12 mouse cellular contexts compared by ENCODE assay signal in the genomic region with DNA sequence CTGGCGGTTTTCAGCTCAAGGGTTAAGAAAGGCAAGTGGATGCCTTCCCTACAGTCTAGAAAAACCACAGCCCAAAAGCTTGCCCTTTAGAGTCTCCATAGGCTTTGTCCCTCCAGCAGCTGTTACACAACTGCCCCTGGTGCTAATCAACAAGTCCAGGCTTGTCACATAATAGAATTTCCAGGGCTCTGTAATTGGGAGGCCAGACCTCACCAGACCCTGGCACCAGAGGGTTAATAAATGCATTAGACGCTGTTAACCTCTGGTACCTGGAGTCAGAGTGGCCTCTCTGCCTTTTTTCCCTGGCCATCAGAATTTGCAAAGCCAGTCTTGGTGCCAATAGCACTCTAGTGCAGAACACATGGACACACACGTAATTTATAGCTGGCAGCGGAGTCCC.
DNase-seq lines count a peak whose midpoint lies in the region; ATAC-seq and TF ChIP-seq lines count a peak whose summit lies in the region.
"Had no signal": no experiment of that assay in that cellular context is flagged by ENCODE, and none has a peak within 500 bp of the region (broad histone marks: within the 10 kb centered on the region; RNA-seq: fewer than 3 reads in every experiment).

No protein-coding gene starts in this region.

- H3K4me1 ChIP-seq in hindbrain, embryonic 13.5 days (replicated peaks) = peaks cover 52% of the 10 kb centered on the region
- peaks cover 21% of the 10 kb centered on the region for H3K4me1 ChIP-seq in hindbrain, embryonic 14.5 days (replicated peaks; ENCODE audit: control insufficient read depth, insufficient read depth, low read length)
- peaks cover 5% of the 10 kb centered on the region; the same call in 1 of the 2 replicates for H3K4me1 ChIP-seq in stomach, embryonic 14.5 days (ENCODE audit: control insufficient read depth, insufficient read depth, low read length)
- H3K4me1 ChIP-seq in stomach, postnatal 0 days (replicated peaks; ENCODE audit: control insufficient read depth, insufficient read depth) = no peaks in the 10 kb centered on the region
- H3K4me1 ChIP-seq in limb, embryonic 13.5 days = peaks cover 24% of the 10 kb centered on the region

- H3K9ac ChIP-seq in hindbrain, embryonic 13.5 days = no peak overlapping the region; the same call in 1 of the 2 replicates
- no peak overlapping the region for H3K9ac ChIP-seq in hindbrain, embryonic 14.5 days
- H3K9ac ChIP-seq in stomach, embryonic 14.5 days (replicated peaks; ENCODE audit: low read depth, low read length) = no peak overlapping the region
- no peak overlapping the region for H3K9ac ChIP-seq in stomach, postnatal 0 days (ENCODE audit: low read length)
- no peak overlapping the region for H3K9ac ChIP-seq in limb, embryonic 13.5 days
- H3K9ac ChIP-seq: forebrain, embryonic 12.5 days had no signal

- H3K4me3 ChIP-seq in hindbrain, embryonic 13.5 days = no peak overlapping the region
- no peak overlapping the region for H3K4me3 ChIP-seq in hindbrain, embryonic 14.5 days (replicated peaks; ENCODE audit: low read length)
- no peak overlapping the region for H3K4me3 ChIP-seq in stomach, embryonic 14.5 days (ENCODE audit: low read depth, low read length)
- no peak overlapping the region for H3K4me3 ChIP-seq in stomach, postnatal 0 days (ENCODE audit: low read depth, low read length)
- no peak overlapping the region for H3K4me3 ChIP-seq in limb, embryonic 13.5 days
- H3K4me3 ChIP-seq: forebrain, embryonic 12.5 days had no signal

- no peak for DNase-seq in hindbrain, embryonic 14.5 days (ENCODE audit: low spot score)
- no peak for DNase-seq in stomach, postnatal 0 days (ENCODE audit: low spot score)
- DNase-seq in frontal cortex, postnatal 10 days (ENCODE audit: low spot score in 2 of 2) = no peak
- no peak for DNase-seq in urinary bladder, postnatal 36 days (ENCODE audit: low spot score in 2 of 2)
- DNase-seq: adrenal gland, postnatal 14 days; kidney, adult 11 months had no signal

- no peak for TF ChIP-seq EP300 in stomach, postnatal 0 days (optimal IDR thresholded peaks at IDR 0.05)

- H3K4me2 ChIP-seq in hindbrain, embryonic 13.5 days = no peak overlapping the region
- H3K4me2 ChIP-seq in hindbrain, embryonic 14.5 days (replicated peaks) = no peak overlapping the region
- no peak overlapping the region for H3K4me2 ChIP-seq in stomach, embryonic 14.5 days (replicated peaks; ENCODE audit: low read depth, low read length)
- H3K4me2 ChIP-seq in stomach, postnatal 0 days (replicated peaks; ENCODE audit: low read depth) = no peak overlapping the region
- H3K4me2 ChIP-seq in limb, embryonic 13.5 days (replicated peaks) = peak overlapping the region; percentile 41
- H3K4me2 ChIP-seq: forebrain, embryonic 12.5 days; liver, embryonic 11.5 days had no signal

- ATAC-seq in hindbrain, embryonic 13.5 days (ENCODE audit: low FRiP score) = no peak
- ATAC-seq in hindbrain, embryonic 14.5 days (ENCODE audit: low FRiP score) = no peak
- no peak for ATAC-seq in stomach, embryonic 14.5 days (ENCODE audit: insufficient number of reproducible peaks, insufficient read depth, low FRiP score, low read depth)
- no peak for ATAC-seq in stomach, postnatal 0 days (ENCODE audit: low FRiP score, low TSS enrichment)
- ATAC-seq in limb, embryonic 13.5 days (ENCODE audit: low FRiP score, low read depth) = no peak

- no peaks in the 10 kb centered on the region for H3K36me3 ChIP-seq in hindbrain, embryonic 13.5 days
- H3K36me3 ChIP-seq in hindbrain, embryonic 14.5 days (replicated peaks; ENCODE audit: control insufficient read depth, insufficient read depth) = no peaks in the 10 kb centered on the region
- H3K36me3 ChIP-seq in stomach, embryonic 14.5 days (ENCODE audit: control insufficient read depth, insufficient read depth, low read length) = no peaks in the 10 kb centered on the region
- H3K36me3 ChIP-seq in stomach, postnatal 0 days (ENCODE audit: control insufficient read depth, insufficient read depth, low read length) = no peaks in the 10 kb centered on the region
- no peaks in the 10 kb centered on the region for H3K36me3 ChIP-seq in limb, embryonic 13.5 days
- H3K36me3 ChIP-seq: forebrain, embryonic 12.5 days had no signal

- H3K27me3 ChIP-seq in hindbrain, embryonic 13.5 days = no peaks in the 10 kb centered on the region
- no peaks in the 10 kb centered on the region for H3K27me3 ChIP-seq in hindbrain, embryonic 14.5 days (ENCODE audit: control insufficient read depth, insufficient read depth, low read length)
- no peaks in the 10 kb centered on the region for H3K27me3 ChIP-seq in stomach, embryonic 14.5 days (ENCODE audit: control insufficient read depth, insufficient read depth, low read length)
- H3K27me3 ChIP-seq in stomach, postnatal 0 days (ENCODE audit: control insufficient read depth, insufficient read depth, low read length) = no peaks in the 10 kb centered on the region
- peaks cover 13% of the 10 kb centered on the region; the same call in 1 of the 2 replicates for H3K27me3 ChIP-seq in limb, embryonic 13.5 days
- H3K27me3 ChIP-seq: CH12.LX had no signal

- WGBS in hindbrain, embryonic 13.5 days = 65% methylated on average over 4 of the region's 4 CpGs
- WGBS in hindbrain, embryonic 14.5 days = 70% methylated on average over 4 of the region's 4 CpGs
- 41% methylated on average over 4 of the region's 4 CpGs for WGBS in stomach, embryonic 14.5 days
- 65% methylated on average over 4 of the region's 4 CpGs for WGBS in stomach, postnatal 0 days
- WGBS in limb, embryonic 13.5 days = 14% methylated on average over 4 of the region's 4 CpGs

- no peak for TF ChIP-seq CTCF in stomach, postnatal 0 days (IDR thresholded peaks at IDR 0.05; ENCODE audit: low read depth)

- peak overlapping the region; percentile 72 for H3K27ac ChIP-seq in hindbrain, embryonic 13.5 days
- H3K27ac ChIP-seq in hindbrain, embryonic 14.5 days = no peak overlapping the region
- H3K27ac ChIP-seq in stomach, embryonic 14.5 days (ENCODE audit: low read length) = peak overlapping the region; percentile 29; the same call in 1 of the 2 replicates
- H3K27ac ChIP-seq in stomach, postnatal 0 days (replicated peaks) = no peak overlapping the region
- no peak overlapping the region for H3K27ac ChIP-seq in limb, embryonic 13.5 days
- H3K27ac ChIP-seq: forebrain, embryonic 12.5 days had no signal

- no peaks in the 10 kb centered on the region for H3K9me3 ChIP-seq in hindbrain, embryonic 13.5 days
- no peaks in the 10 kb centered on the region for H3K9me3 ChIP-seq in hindbrain, embryonic 14.5 days (ENCODE audit: control insufficient read depth, low read length)
- no peaks in the 10 kb centered on the region for H3K9me3 ChIP-seq in stomach, embryonic 14.5 days (ENCODE audit: control insufficient read depth, low read depth, low read length)
- H3K9me3 ChIP-seq in stomach, postnatal 0 days (ENCODE audit: control insufficient read depth, low read length) = no peaks in the 10 kb centered on the region
- H3K9me3 ChIP-seq in limb, embryonic 13.5 days = no peaks in the 10 kb centered on the region
- H3K9me3 ChIP-seq: forebrain, embryonic 12.5 days had no signal

Comparison
In these comparisons a context has a peak if more than half of its experiments do, and no peak if none do; other contexts are left out.
1. H3K27ac ChIP-seq: peak in hindbrain, embryonic 13.5 days (single experiment) and stomach, embryonic 14.5 days (single experiment); none in hindbrain, embryonic 14.5 days (single experiment), stomach, postnatal 0 days (single experiment) and limb, embryonic 13.5 days (single experiment).